Mouse (Mus musculus) adrenal gland, adult 8-10 months (tissue): ENCODE measurements around the gene Ufsp1. TPM values are rescaled to one million over a fixed set of nuclear protein-coding genes. Genes with fewer than 3 reads are reported as not detected.

Experiments used
- DNase-seq: peaks from one replicate; pipeline ENCODE4 v3.0.0; 2022
- total RNA-seq, 4 experiments: library from RNA; stranded (reverse); gene quantifications; 2 replicates each; pipeline ENCODE4 v1.2.4; 2022

Gene Ufsp1
- total RNA-seq, 4 experiments from 2014 or later = 13.0 to 16.4 (median 15.8) TPM

GRCm38 (mm10) chr5:137295712-137296111 lies 1.3 kb downstream of the Ufsp1 start:
- no peak for DNase-seq

DNA sequence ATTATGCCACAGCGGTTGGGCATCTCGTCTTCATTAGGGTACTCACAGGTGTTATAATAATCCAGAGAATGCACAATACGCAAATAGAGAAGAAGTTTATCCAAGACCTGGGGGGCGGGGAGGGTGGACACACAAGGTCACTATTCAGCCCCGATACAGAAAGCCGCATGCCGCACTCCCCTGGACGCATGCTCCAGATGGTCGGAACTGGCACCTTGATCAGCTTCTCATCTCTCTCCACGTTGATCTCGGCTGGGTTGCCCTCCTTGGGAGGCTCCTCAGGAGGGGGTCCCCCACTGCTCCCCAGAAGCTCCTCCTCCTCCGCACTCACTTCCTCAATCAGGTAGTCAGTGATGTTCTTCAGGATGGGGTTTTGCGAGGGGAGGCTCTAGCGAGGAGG lies 2.7 kb downstream of the Ufsp1 start:
- no peak for DNase-seq

- no peak for DNase-seq
These were observed 4.8 kb downstream of the Ufsp1 start for GRCm38 (mm10) chr5:137299240-137299639.

GRCm38 (mm10) chr5:137301253-137301652 lies 6.8 kb downstream of the Ufsp1 start:
- DNase-seq = no peak

GRCm38 (mm10) chr5:137303609-137304008 lies 9.2 kb downstream of the Ufsp1 start:
- DNase-seq = no peak

- DNase-seq = no peak
These were observed 9.7 kb downstream of the Ufsp1 start for GRCm38 (mm10) chr5:137304165-137304564.

GRCm38 (mm10) chr5:137304816-137305215 lies 10.4 kb downstream of the Ufsp1 start:
- DNase-seq = no peak

GRCm38 (mm10) chr5:137305822-137306221 lies 11.4 kb downstream of the Ufsp1 start:
- DNase-seq = no peak

- DNase-seq = no peak
These were observed 12.1 kb downstream of the Ufsp1 start for GRCm38 (mm10) chr5:137306439-137307005.

DNA sequence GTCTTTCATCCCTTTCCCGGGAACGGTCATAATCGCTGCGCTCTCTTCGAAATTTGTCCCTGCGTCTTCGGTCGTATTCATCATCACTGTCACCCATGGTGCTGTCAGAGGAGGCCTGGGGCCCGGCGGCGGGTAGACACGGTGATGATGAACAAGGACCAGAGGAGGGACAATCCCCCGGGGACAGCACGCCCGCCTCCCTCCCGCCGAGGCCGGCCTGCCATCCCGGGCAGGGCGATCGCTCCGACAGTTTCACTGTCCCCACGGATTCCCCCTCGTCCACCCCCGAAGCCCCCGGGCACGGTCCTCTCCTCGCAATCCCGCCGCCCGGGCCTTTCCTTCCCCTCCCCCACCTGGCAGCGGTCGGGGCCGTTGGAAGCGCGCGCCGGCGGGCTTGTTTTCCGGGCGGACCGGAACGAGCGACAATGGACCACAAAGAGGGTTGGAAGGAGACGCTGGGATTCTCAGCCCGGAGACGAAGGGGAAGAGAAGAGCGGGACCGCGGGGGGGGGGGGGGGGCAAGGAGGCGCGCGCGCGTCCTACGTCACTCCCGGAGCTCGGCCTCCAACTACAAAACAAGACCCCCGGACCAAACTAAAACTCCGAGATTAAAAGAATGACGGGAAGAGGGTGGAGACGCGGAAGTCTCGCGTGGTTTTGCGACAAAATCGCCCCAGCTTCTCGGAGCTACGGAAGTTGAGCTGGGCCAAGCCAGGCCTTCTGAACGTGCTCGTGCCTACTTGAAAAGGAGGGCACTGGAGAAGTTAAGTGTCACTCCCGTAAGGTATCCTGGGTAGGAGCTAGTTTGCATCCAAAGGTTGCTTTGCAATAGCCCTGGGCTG lies 12.9 kb downstream of the Ufsp1 start, which contains the start of gene Srrt:
Srrt (minus strand) TSS at position 604 of the 842 bp plus-strand sequence.
- peak; percentile 92 for DNase-seq

- no peak for DNase-seq
These were observed 13.9 kb downstream of the Ufsp1 start for GRCm38 (mm10) chr5:137308356-137308755.

GRCm38 (mm10) chr5:137313466-137314192 lies 19.2 kb downstream of the Ufsp1 start:
- DNase-seq = no peak

GRCm38 (mm10) chr5:137314193-137315083 lies 20.0 kb downstream of the Ufsp1 start, which contains the start of gene Trip6:
Trip6 (minus strand) TSS chr5:137314404.
- peak; percentile 81 for DNase-seq

DNA sequence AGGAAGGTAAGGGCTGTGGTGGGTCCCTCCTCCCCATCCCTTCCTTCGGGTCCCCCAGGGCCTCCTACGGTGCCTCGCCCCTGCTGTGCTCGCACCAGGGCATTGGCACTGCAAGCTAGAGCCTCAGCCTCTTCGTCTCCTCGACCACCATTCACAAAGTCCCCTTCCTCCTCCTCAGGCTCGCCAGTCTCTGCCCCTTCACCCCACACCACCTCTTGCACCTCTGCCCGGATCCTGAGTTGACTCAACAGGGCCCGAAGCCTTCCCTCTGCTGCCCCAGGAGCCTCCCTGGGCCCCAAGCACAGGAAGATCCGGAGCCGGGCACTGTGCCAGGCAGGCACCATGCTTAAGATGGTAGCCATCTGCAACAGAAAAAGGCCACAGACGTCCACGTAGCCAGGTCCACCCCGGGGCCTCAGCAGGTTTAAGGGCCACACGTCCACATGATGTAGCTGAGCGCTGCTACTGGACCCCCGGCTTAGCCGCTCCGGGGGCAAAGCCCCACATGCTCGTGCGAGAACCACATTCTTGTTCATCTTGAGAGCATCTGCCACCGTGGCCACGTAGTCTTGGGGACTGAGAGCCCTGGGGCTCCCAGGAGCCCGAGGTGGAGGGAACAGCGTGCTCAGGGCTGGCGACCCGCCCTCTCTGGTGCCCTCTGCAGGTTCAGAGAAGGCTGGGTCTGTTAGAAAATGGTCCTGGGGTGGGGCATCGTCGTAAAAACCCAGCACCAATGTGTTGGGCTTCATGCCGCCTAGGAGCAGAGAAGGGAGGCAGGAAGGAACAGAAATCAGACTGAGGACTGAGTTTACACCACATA lies 20.9 kb downstream of the Ufsp1 start:
- no peak for DNase-seq

GRCm38 (mm10) chr5:137317361-137317760 lies 22.9 kb downstream of the Ufsp1 start:
- no peak for DNase-seq

GRCm38 (mm10) chr5:137318570-137318969 lies 24.1 kb downstream of the Ufsp1 start:
- DNase-seq = no peak

GRCm38 (mm10) chr5:137320996-137321395 lies 26.6 kb downstream of the Ufsp1 start:
- no peak for DNase-seq

DNA sequence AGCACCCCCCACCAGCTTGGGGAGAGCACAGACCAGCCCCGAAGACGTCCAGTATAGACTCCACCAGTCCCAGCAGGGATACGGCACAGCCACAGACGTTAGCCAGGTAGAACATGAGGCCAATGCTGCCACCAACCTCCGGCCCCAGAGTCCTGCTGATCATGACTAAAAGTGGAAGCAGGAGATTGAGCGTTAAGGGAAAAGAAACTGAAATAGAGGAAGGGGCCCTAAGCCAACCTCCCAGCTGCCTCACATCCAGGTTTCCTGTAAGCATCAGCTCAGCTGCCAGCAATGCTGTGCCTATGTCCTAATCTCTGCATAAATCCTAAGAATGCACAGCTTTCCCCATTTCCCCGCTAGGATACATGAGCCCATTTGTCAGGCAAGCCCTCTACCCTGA lies 36.5 kb downstream of the Ufsp1 start:
- DNase-seq = no peak

- DNase-seq = no peak
These were observed 38.6 kb downstream of the Ufsp1 start for GRCm38 (mm10) chr5:137332857-137333511.

GRCm38 (mm10) chr5:137333512-137334174 lies 39.2 kb downstream of the Ufsp1 start, which contains the start of gene Slc12a9:
Slc12a9 (minus strand) TSS chr5:137333597.
- peak; percentile 92 for DNase-seq
